In the genomic region with DNA sequence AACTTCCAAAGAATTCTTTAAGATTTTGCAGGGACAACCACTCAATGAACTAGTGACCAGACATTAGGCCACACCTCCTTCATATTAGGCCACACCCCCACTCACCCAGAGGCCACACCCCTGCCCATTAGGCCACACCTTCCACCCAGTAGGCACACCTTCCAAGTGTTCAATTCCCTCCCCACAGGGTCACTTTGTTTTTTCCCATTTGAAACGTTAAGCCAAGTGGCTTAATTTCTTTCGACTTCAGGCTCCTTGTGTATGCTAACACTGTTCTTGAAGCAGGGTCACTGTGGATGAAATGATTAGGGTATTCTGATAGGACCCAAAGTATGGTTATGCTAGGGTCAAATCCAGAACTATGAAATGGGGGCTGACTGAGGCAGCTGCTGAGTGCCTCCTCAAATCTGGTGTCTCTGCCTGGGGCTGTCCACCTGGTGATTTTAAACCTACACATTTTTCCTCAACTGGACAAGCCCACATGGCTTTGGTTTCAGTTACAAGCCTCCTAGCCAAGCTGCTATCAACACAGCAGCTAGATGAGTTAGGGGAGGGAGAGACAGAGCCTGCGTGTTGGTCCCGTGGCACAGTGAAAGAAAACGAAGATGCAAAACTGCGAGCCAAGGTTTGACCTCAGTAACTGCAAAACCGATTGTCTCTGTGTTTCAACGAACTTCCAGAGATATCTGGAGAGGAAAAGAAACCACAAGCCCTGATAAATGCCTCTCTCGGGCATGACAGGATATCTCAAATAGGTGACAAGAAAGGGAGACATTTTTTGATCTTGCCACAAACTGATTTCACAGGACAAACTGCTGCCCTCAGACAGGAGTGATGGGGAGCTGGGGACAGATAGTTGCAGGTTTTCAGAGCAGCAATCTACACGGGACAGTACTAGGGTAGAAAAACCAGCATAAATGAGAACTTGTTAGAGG, we compare ENCODE assay signal across 21 mouse cellular contexts.
A peak's percentile ranks its signal among the peaks of the same experiment; 100 is the strongest.
DNase-seq lines count a peak whose midpoint lies in the region; ATAC-seq and TF ChIP-seq lines count a peak whose summit lies in the region.
"Had no signal": no experiment of that assay in that cellular context is flagged by ENCODE, and none has a peak within 500 bp of the region (broad histone marks: within the 10 kb centered on the region; RNA-seq: fewer than 3 reads in every experiment).

No protein-coding gene starts in this region.

- no peak for TF ChIP-seq CTCF in liver, embryonic 14.5 days (IDR thresholded peaks at IDR 0.05; ENCODE audit: low read depth)

- H3K4me1 ChIP-seq in heart, embryonic 13.5 days: peaks cover 31% of the 10 kb centered on the region
- peaks cover 2 to 27% of the 10 kb centered on the region in 2 experiments; a peak in 2 of 4 replicates for H3K4me1 ChIP-seq in liver, embryonic 14.5 days (replicated peaks; ENCODE audit: control insufficient read depth in 2 of 2, insufficient read depth in 2 of 2, low read length in 1 of 2)
- H3K4me1 ChIP-seq: hindbrain, embryonic 15.5 days; intestine, embryonic 15.5 days had no signal

- no peaks in the 10 kb centered on the region for H3K27me3 ChIP-seq in heart, embryonic 13.5 days (replicated peaks)
- no peaks in the 10 kb centered on the region for H3K27me3 ChIP-seq in liver, embryonic 14.5 days (ENCODE audit: control insufficient read depth, insufficient read depth, low read length)
- H3K27me3 ChIP-seq: CH12.LX; embryonic facial prominence, embryonic 15.5 days; hindbrain, embryonic 15.5 days; intestine, embryonic 15.5 days; neural tube, embryonic 12.5 days had no signal

- H3K9me3 ChIP-seq in heart, embryonic 13.5 days: 0 out of 2 replicates have a peak, but pooled peaks cover 3% of the 10 kb centered on the region
- H3K9me3 ChIP-seq in liver, embryonic 14.5 days (ENCODE audit: control insufficient read depth, low read length): no peaks in the 10 kb centered on the region; the same call in 1 of the 2 replicates
- H3K9me3 ChIP-seq: embryonic facial prominence, embryonic 15.5 days; hindbrain, embryonic 15.5 days; intestine, embryonic 15.5 days; midbrain, embryonic 10.5 days; neural tube, embryonic 12.5 days had no signal

- ATAC-seq in heart, embryonic 13.5 days (ENCODE audit: extremely low read depth, insufficient number of reproducible peaks, low FRiP score, low TSS enrichment): no peak
- ATAC-seq in erythroid progenitor cell, adult 5-6 weeks (replicated peaks; ENCODE audit: low FRiP score, poor library complexity, severe bottlenecking): peak; percentile 53; the same call in 1 of the 2 replicates
- peak; percentile 70 for ATAC-seq in liver, embryonic 14.5 days (ENCODE audit: insufficient read depth)
- ATAC-seq: intestine, embryonic 15.5 days had no signal

- 0 out of 2 replicates have a peak overlapping the region, but pooled peaks have one; percentile 12 for H3K9ac ChIP-seq in heart, embryonic 13.5 days
- no peak overlapping the region for H3K9ac ChIP-seq in liver, embryonic 14.5 days (replicated peaks)
- H3K9ac ChIP-seq: embryonic facial prominence, embryonic 15.5 days; hindbrain, embryonic 15.5 days; intestine, embryonic 15.5 days; neural tube, embryonic 12.5 days had no signal

- no peak overlapping the region for H3K4me2 ChIP-seq in heart, embryonic 13.5 days
- H3K4me2 ChIP-seq in liver, embryonic 14.5 days (ENCODE audit: low read depth): no peak overlapping the region
- H3K4me2 ChIP-seq: embryonic facial prominence, embryonic 15.5 days; hindbrain, embryonic 15.5 days; intestine, embryonic 15.5 days; neural tube, embryonic 12.5 days had no signal

- DNase-seq in heart, postnatal 36 days: no peak
- no peak for DNase-seq in liver, embryonic 14.5 days (ENCODE audit: low read depth in 3 of 3, low spot score in 3 of 3)
- DNase-seq in B cell, adult 2 months: no peak
- DNase-seq in natural killer cell, adult 2 months (ENCODE audit: low spot score in 2 of 2): no peak
- no peak for DNase-seq in kidney, adult 11 months
- DNase-seq: cerebellum, postnatal 10 days; gastrocnemius, postnatal 10 days; heart, adult 11 months; kidney, postnatal 36 days; left cerebral cortex, postnatal 4 days; lung, adult 2 months; right cerebral cortex, postnatal 4 days had no signal

- no peaks in the 10 kb centered on the region for H3K36me3 ChIP-seq in heart, embryonic 13.5 days
- no peaks in the 10 kb centered on the region for H3K36me3 ChIP-seq in liver, embryonic 14.5 days (replicated peaks; ENCODE audit: control insufficient read depth, insufficient read depth, low read depth)
- H3K36me3 ChIP-seq: embryonic facial prominence, embryonic 15.5 days; hindbrain, embryonic 15.5 days; intestine, embryonic 15.5 days; midbrain, embryonic 10.5 days; neural tube, embryonic 12.5 days had no signal

- WGBS in heart, embryonic 13.5 days: 31% methylated on average over 10 of the region's 10 CpGs
- WGBS in liver, embryonic 14.5 days (ENCODE audit: insufficient replicate concordance): 16% methylated on average over 10 of the region's 10 CpGs

- intact Hi-C loops in heart, postnatal 36 days (cut with DNase I): no loop called here

- H3K27ac ChIP-seq in heart, embryonic 13.5 days (replicated peaks): 0 out of 2 replicates have a peak overlapping the region, but pooled peaks have one; percentile 6
- no peak overlapping the region for H3K27ac ChIP-seq in liver, embryonic 14.5 days
- H3K27ac ChIP-seq: embryonic facial prominence, embryonic 15.5 days; hindbrain, embryonic 15.5 days; intestine, embryonic 15.5 days; midbrain, embryonic 10.5 days; neural tube, embryonic 12.5 days; stomach, postnatal 0 days had no signal

- peak; percentile 61 for TF ChIP-seq EP300 in liver, embryonic 14.5 days (IDR thresholded peaks at IDR 0.05; ENCODE audit: low read depth)

- no peak overlapping the region for H3K4me3 ChIP-seq in heart, embryonic 13.5 days
- H3K4me3 ChIP-seq in liver, embryonic 14.5 days (ENCODE audit: insufficient read depth in 1 of 2, low read depth in 2 of 2, low read length in 2 of 2): no peak overlapping the region
- H3K4me3 ChIP-seq: embryonic facial prominence, embryonic 15.5 days; hindbrain, embryonic 15.5 days; intestine, embryonic 15.5 days; midbrain, embryonic 10.5 days; neural tube, embryonic 12.5 days had no signal
